Mouse (Mus musculus) monocyte, adult 59 days (primary cell): ENCODE measurements around the gene Gabrg3. TPM values are rescaled to one million over a fixed set of nuclear protein-coding genes. Genes with fewer than 3 reads are reported as not detected.

Experiments
- total RNA-seq, 2 experiments: library from RNA; stranded (reverse); gene quantifications; one replicate each; pipeline ENCODE4 v1.2.4; 2023

Gabrg3 gene
- not detected for total RNA-seq

GRCm38 (mm10) chr7:57386517-57387340 is at the start of gene Gabrg3:
Gabrg3 (minus strand) TSS chr7:57387188.

GRCm38 (mm10) chr7:57419392-57419791 is 32.4 kb upstream of the Gabrg3 start, which contains the start of gene Gabrb3:
Gabrb3 (plus strand) TSS chr7:57419692.

Other genes with a start within 250 kb of the Gabrg3 start
- not detected for gene Gabrb3, start 32.5 kb upstream of the Gabrg3 start, total RNA-seq
- not detected for gene Gabra5, start 122.9 kb upstream of the Gabrg3 start, total RNA-seq